Mouse (Mus musculus): ENCODE measurements around the gene Fig4. TPM values are rescaled to one million over a fixed set of nuclear protein-coding genes. Genes with fewer than 3 reads are reported as not detected.

Fig4 gene
- polyA plus RNA-seq, 1 experiment from 2014 or later, result 20.4 TPM

DNA sequence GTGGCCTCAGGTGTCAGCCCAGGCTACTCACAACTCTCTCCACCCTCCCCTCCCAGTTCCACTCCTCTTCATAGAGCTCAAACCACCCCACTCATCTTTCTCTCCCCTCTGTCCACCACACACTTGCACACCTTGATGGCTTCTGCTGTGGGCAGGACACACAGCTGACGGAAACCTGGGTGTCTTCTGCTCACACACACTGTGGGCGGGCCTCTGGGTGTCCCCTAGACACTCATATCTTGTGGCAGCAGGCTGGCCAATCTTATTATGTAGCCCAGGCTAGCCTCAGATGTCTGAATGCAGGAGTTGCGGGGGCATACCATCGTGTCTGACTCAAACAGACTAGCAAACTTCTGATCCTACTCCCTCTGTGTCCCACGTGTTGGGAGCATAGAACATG lies 105.3 kb downstream of the Fig4 start:
- Histone ChIP-seq H3K27me3 (replicated peaks; ENCODE audit: control insufficient read depth, insufficient read depth, low read length) (no peaks in the 10 kb centered on the region), H3K9me3 (ENCODE audit: control insufficient read depth, low read length) (no peaks in the 10 kb centered on the region), H3K36me3 (ENCODE audit: control insufficient read depth, insufficient read depth, low read length) (no peaks in the 10 kb centered on the region), H3K27ac (ENCODE audit: low read depth) (no peak overlapping the region), H3K4me3 (ENCODE audit: low read depth, low read length) (no peak overlapping the region), H3K9ac (ENCODE audit: low read length) (no peak overlapping the region), H3K4me1 (replicated peaks; ENCODE audit: control insufficient read depth, insufficient read depth, low read length) (no peaks in the 10 kb centered on the region), H3K4me2 (ENCODE audit: low read length) (no peak overlapping the region)
- no peak for ATAC-seq (replicated peaks; ENCODE audit: low FRiP score, low TSS enrichment, low read depth)
- WGBS, result 93% methylated on average over 5 of the region's 5 CpGs
- DNase-seq (ENCODE audit: low spot score), result no peak

DNA sequence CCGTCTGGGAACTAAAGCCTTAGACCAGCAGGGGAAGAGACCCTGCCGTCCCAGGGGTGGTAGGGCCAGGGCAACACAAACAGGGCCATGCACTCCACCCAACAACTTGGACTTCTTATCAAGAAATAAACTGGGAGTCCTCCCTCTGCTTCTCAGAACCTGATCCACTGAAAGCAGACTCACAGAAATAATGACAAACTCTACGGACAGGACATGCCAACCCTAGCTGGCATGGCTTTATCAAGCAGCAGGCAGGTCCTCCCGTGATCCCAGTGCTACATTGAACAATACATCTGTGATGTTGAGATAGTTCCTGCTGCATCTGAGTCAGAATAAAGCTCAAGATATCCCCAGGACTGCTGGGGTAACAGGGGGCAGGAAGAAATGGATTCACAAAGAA lies 106.8 kb downstream of the Fig4 start:
- Histone ChIP-seq H3K9me3 (ENCODE audit: control insufficient read depth, low read length) (no peaks in the 10 kb centered on the region), H3K4me3 (ENCODE audit: low read depth, low read length) (no peak overlapping the region), H3K27ac (ENCODE audit: low read depth) (no peak overlapping the region), H3K27me3 (replicated peaks; ENCODE audit: control insufficient read depth, insufficient read depth, low read length) (no peaks in the 10 kb centered on the region), H3K9ac (ENCODE audit: low read length) (no peak overlapping the region), H3K4me1 (replicated peaks; ENCODE audit: control insufficient read depth, insufficient read depth, low read length) (no peaks in the 10 kb centered on the region), H3K4me2 (ENCODE audit: low read length) (no peak overlapping the region), H3K36me3 (ENCODE audit: control insufficient read depth, insufficient read depth, low read length) (no peaks in the 10 kb centered on the region)
- ATAC-seq (replicated peaks; ENCODE audit: low FRiP score, low TSS enrichment, low read depth) (no peak), DNase-seq (ENCODE audit: low spot score) (no peak)
- WGBS, result 81% methylated on average over 4 of the region's 4 CpGs

- Histone ChIP-seq H3K4me2 (ENCODE audit: low read length) (no peak overlapping the region), H3K4me1 (replicated peaks; ENCODE audit: control insufficient read depth, insufficient read depth, low read length) (no peaks in the 10 kb centered on the region), H3K4me3 (ENCODE audit: low read depth, low read length) (no peak overlapping the region), H3K9ac (ENCODE audit: low read length) (no peak overlapping the region), H3K9me3 (ENCODE audit: control insufficient read depth, low read length) (no peaks in the 10 kb centered on the region), H3K27me3 (replicated peaks; ENCODE audit: control insufficient read depth, insufficient read depth, low read length) (no peaks in the 10 kb centered on the region), H3K27ac (ENCODE audit: low read depth) (no peak overlapping the region), H3K36me3 (ENCODE audit: control insufficient read depth, insufficient read depth, low read length) (no peaks in the 10 kb centered on the region)
- ATAC-seq (replicated peaks; ENCODE audit: low FRiP score, low TSS enrichment, low read depth) (no peak), DNase-seq (ENCODE audit: low spot score) (no peak)
- WGBS, result 67% methylated on average over 3 of the region's 3 CpGs
Measured at GRCm38 (mm10) chr10:41189392-41189791, 113.7 kb downstream of the Fig4 start.

DNA sequence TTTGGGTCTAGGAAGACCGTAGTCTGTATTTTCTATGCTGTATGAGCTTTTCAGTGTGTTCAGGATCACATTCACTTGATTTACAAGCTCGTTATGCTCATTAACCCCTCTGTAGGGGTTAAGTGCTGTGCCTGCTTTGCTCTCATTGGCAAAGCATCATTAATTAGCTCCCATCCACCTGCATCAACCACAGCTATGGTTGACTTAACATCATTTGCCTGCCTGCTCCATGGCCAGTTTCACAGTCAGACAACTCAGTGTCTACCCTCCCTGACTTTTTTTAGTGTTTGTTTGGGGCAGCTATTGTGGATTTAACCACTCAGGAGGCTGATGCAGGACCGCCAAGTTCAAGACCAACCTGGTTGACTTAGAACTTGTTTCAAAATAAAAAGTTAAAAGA lies 119.1 kb downstream of the Fig4 start:
- Histone ChIP-seq H3K4me3 (ENCODE audit: low read depth, low read length) (no peak overlapping the region), H3K27ac (ENCODE audit: low read depth) (no peak overlapping the region), H3K36me3 (ENCODE audit: control insufficient read depth, insufficient read depth, low read length) (no peaks in the 10 kb centered on the region), H3K4me1 (replicated peaks; ENCODE audit: control insufficient read depth, insufficient read depth, low read length) (no peaks in the 10 kb centered on the region), H3K4me2 (ENCODE audit: low read length) (no peak overlapping the region), H3K27me3 (replicated peaks; ENCODE audit: control insufficient read depth, insufficient read depth, low read length) (no peaks in the 10 kb centered on the region), H3K9ac (ENCODE audit: low read length) (no peak overlapping the region), H3K9me3 (ENCODE audit: control insufficient read depth, low read length) (no peaks in the 10 kb centered on the region)
- 90% methylated on average over 3 of the region's 3 CpGs for WGBS
- DNase-seq (ENCODE audit: low spot score) (peak; percentile 31), ATAC-seq (replicated peaks; ENCODE audit: low FRiP score, low TSS enrichment, low read depth) (no peak)

GRCm38 (mm10) chr10:41182644-41183043 lies 120.4 kb downstream of the Fig4 start:
- 30% methylated on average over 6 of the region's 6 CpGs for WGBS
- H3K9me3 ChIP-seq (ENCODE audit: control insufficient read depth, low read length), result no peaks in the 10 kb centered on the region
- no peaks in the 10 kb centered on the region for H3K27me3 ChIP-seq (replicated peaks; ENCODE audit: control insufficient read depth, insufficient read depth, low read length)
- no peak overlapping the region for H3K27ac ChIP-seq (ENCODE audit: low read depth)
- DNase-seq (ENCODE audit: low spot score) (no peak), ATAC-seq (replicated peaks; ENCODE audit: low FRiP score, low TSS enrichment, low read depth) (no peak)
- H3K4me3 ChIP-seq (ENCODE audit: low read depth, low read length), result no peak overlapping the region
- no peak overlapping the region for H3K9ac ChIP-seq (ENCODE audit: low read length)
- no peak overlapping the region for H3K4me2 ChIP-seq (ENCODE audit: low read length)
- no peaks in the 10 kb centered on the region for H3K4me1 ChIP-seq (replicated peaks; ENCODE audit: control insufficient read depth, insufficient read depth, low read length)
- no peaks in the 10 kb centered on the region for H3K36me3 ChIP-seq (ENCODE audit: control insufficient read depth, insufficient read depth, low read length)

GRCm38 (mm10) chr10:41166141-41166540 lies 136.9 kb downstream of the Fig4 start:
- Histone ChIP-seq H3K27ac (ENCODE audit: low read depth) (no peak overlapping the region), H3K9me3 (ENCODE audit: control insufficient read depth, low read length) (no peaks in the 10 kb centered on the region), H3K4me1 (replicated peaks; ENCODE audit: control insufficient read depth, insufficient read depth, low read length) (no peaks in the 10 kb centered on the region), H3K4me3 (ENCODE audit: low read depth, low read length) (no peak overlapping the region), H3K9ac (ENCODE audit: low read length) (no peak overlapping the region), H3K4me2 (ENCODE audit: low read length) (no peak overlapping the region), H3K36me3 (ENCODE audit: control insufficient read depth, insufficient read depth, low read length) (no peaks in the 10 kb centered on the region), H3K27me3 (replicated peaks; ENCODE audit: control insufficient read depth, insufficient read depth, low read length) (no peaks in the 10 kb centered on the region)
- no peak for ATAC-seq (replicated peaks; ENCODE audit: low FRiP score, low TSS enrichment, low read depth)
- WGBS, result 88% methylated on average over 5 of the region's 5 CpGs
- peak; percentile 13 for DNase-seq (ENCODE audit: low spot score)

DNA sequence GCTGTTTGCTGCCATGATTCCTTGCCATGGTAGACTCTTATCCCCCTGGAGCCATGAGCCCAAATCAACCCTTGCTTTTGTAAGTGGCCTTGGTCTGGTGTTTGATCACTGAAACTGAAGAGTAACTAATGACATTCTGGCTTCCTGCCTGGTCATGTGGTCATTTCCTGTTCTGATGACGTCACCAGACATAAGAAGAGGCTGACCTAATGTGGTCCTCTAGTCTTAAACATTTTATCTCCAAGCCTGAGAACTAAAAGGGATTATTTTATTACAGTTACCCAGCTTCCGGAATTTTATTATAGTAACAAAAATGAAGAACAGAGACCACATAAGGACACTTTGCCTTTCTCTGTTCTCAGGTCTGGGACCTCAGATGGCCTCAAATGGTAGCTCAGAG lies 140.0 kb downstream of the Fig4 start:
- 82% methylated on average over 2 of the region's 2 CpGs for WGBS
- no peak overlapping the region for H3K27ac ChIP-seq (ENCODE audit: low read depth)
- no peak for ATAC-seq (replicated peaks; ENCODE audit: low FRiP score, low TSS enrichment, low read depth)
- no peak overlapping the region for H3K9ac ChIP-seq (ENCODE audit: low read length)
- no peaks in the 10 kb centered on the region for H3K27me3 ChIP-seq (replicated peaks; ENCODE audit: control insufficient read depth, insufficient read depth, low read length)
- no peaks in the 10 kb centered on the region for H3K36me3 ChIP-seq (ENCODE audit: control insufficient read depth, insufficient read depth, low read length)
- no peak overlapping the region for H3K4me2 ChIP-seq (ENCODE audit: low read length)
- no peaks in the 10 kb centered on the region for H3K9me3 ChIP-seq (ENCODE audit: control insufficient read depth, low read length)
- H3K4me1 ChIP-seq (replicated peaks; ENCODE audit: control insufficient read depth, insufficient read depth, low read length), result no peaks in the 10 kb centered on the region
- DNase-seq (ENCODE audit: low spot score), result peak; percentile 23
- no peak overlapping the region for H3K4me3 ChIP-seq (ENCODE audit: low read depth, low read length)

DNA sequence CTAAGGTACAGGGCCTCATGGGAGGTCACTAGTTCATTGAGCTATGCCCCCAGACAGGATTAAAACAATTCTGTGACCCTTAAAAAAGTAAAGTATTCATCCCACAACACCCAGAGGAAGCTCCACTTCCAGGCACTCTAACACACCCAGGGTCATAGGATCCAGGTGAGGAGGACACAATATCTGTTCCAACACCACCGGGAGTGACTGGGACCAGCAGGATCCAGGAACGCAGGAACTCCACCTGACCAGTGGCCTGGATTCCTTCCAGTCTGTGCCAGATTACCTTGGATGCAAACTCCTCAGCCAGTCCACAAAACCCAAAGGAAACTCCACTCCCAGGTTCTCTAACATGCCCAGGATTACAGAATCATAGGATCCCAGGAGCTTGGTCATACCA lies 145.8 kb downstream of the Fig4 start:
- H3K4me3 ChIP-seq (ENCODE audit: low read depth, low read length), result no peak overlapping the region
- WGBS, result 91% methylated on average over 2 of the region's 2 CpGs
- no peak for DNase-seq (ENCODE audit: low spot score)
- no peak for ATAC-seq (replicated peaks; ENCODE audit: low FRiP score, low TSS enrichment, low read depth)
- no peak overlapping the region for H3K9ac ChIP-seq (ENCODE audit: low read length)
- no peaks in the 10 kb centered on the region for H3K9me3 ChIP-seq (ENCODE audit: control insufficient read depth, low read length)
- H3K4me2 ChIP-seq (ENCODE audit: low read length), result no peak overlapping the region
- no peaks in the 10 kb centered on the region for H3K4me1 ChIP-seq (replicated peaks; ENCODE audit: control insufficient read depth, insufficient read depth, low read length)
- no peaks in the 10 kb centered on the region for H3K27me3 ChIP-seq (replicated peaks; ENCODE audit: control insufficient read depth, insufficient read depth, low read length)
- no peaks in the 10 kb centered on the region for H3K36me3 ChIP-seq (ENCODE audit: control insufficient read depth, insufficient read depth, low read length)
- H3K27ac ChIP-seq (ENCODE audit: low read depth), result no peak overlapping the region

GRCm38 (mm10) chr10:41156693-41157092 lies 146.4 kb downstream of the Fig4 start:
- Histone ChIP-seq H3K27ac (ENCODE audit: low read depth) (no peak overlapping the region), H3K36me3 (ENCODE audit: control insufficient read depth, insufficient read depth, low read length) (no peaks in the 10 kb centered on the region), H3K4me2 (ENCODE audit: low read length) (no peak overlapping the region), H3K9ac (ENCODE audit: low read length) (no peak overlapping the region), H3K4me1 (replicated peaks; ENCODE audit: control insufficient read depth, insufficient read depth, low read length) (no peaks in the 10 kb centered on the region), H3K27me3 (replicated peaks; ENCODE audit: control insufficient read depth, insufficient read depth, low read length) (no peaks in the 10 kb centered on the region), H3K4me3 (ENCODE audit: low read depth, low read length) (no peak overlapping the region), H3K9me3 (ENCODE audit: control insufficient read depth, low read length) (no peaks in the 10 kb centered on the region)
- no peak for DNase-seq (ENCODE audit: low spot score)
- WGBS, result 53% methylated on average over 1 of the region's 1 CpGs
- no peak for ATAC-seq (replicated peaks; ENCODE audit: low FRiP score, low TSS enrichment, low read depth)
